Mouse (Mus musculus) ovary, postnatal 36 days (tissue): ENCODE results near the gene Pdia5.

Source experiments
- DNase-seq: peaks from one replicate; pipeline ENCODE4 v3.0.0; 2022; ENCODE audit warnings: low spot score, mixed read lengths

The Pdia5 gene

GRCm38 (mm10) chr16:35441346-35442025, 49.2 kb downstream of the Pdia5 start:
- no peak for DNase-seq

GRCm38 (mm10) chr16:35439046-35439445, 51.6 kb downstream of the Pdia5 start:
- DNase-seq: no peak

GRCm38 (mm10) chr16:35431608-35432007, 59.1 kb downstream of the Pdia5 start:
- no peak for DNase-seq

GRCm38 (mm10) chr16:35424926-35425325, 65.7 kb downstream of the Pdia5 start:
- DNase-seq: no peak

- no peak for DNase-seq
Measured at GRCm38 (mm10) chr16:35423250-35424139, 67.2 kb downstream of the Pdia5 start.

- DNase-seq: no peak
Measured at GRCm38 (mm10) chr16:35422705-35423104, 68.0 kb downstream of the Pdia5 start.

GRCm38 (mm10) chr16:35422141-35422540, 68.5 kb downstream of the Pdia5 start:
- peak; percentile 20 for DNase-seq

GRCm38 (mm10) chr16:35414616-35415015, 76.1 kb downstream of the Pdia5 start:
- no peak for DNase-seq

GRCm38 (mm10) chr16:35406706-35407105, 84.0 kb downstream of the Pdia5 start:
- DNase-seq: no peak

- DNase-seq: no peak
Measured at GRCm38 (mm10) chr16:35406166-35406565, 84.5 kb downstream of the Pdia5 start.

- no peak for DNase-seq
Measured at GRCm38 (mm10) chr16:35405348-35406080, 85.2 kb downstream of the Pdia5 start.

- DNase-seq: no peak
Measured at GRCm38 (mm10) chr16:35404864-35405263, 85.8 kb downstream of the Pdia5 start.

- no peak for DNase-seq
Measured at GRCm38 (mm10) chr16:35403891-35404290, 86.8 kb downstream of the Pdia5 start.

GRCm38 (mm10) chr16:35403356-35403755, 87.3 kb downstream of the Pdia5 start:
- DNase-seq: no peak

- no peak for DNase-seq
Measured at GRCm38 (mm10) chr16:35392813-35393212, 97.9 kb downstream of the Pdia5 start.

- no peak for DNase-seq
Measured at GRCm38 (mm10) chr16:35385654-35386053, 105.0 kb downstream of the Pdia5 start.

GRCm38 (mm10) chr16:35380048-35380447, 110.6 kb downstream of the Pdia5 start:
- DNase-seq: no peak

- peak; percentile 48 for DNase-seq
Measured at GRCm38 (mm10) chr16:35379344-35379743, 111.3 kb downstream of the Pdia5 start.

- no peak for DNase-seq
Measured at GRCm38 (mm10) chr16:35364063-35364428, 126.6 kb downstream of the Pdia5 start.

GRCm38 (mm10) chr16:35363150-35364062, 127.3 kb downstream of the Pdia5 start, which contains the start of gene Sec22a:
Gene Sec22a (minus strand): TSS chr16:35363918.
- DNase-seq: peak; percentile 94

- no peak for DNase-seq
Measured at GRCm38 (mm10) chr16:35362221-35362620, 128.5 kb downstream of the Pdia5 start.
